Mouse (Mus musculus) ovary, postnatal 36 days (tissue): ENCODE results near the gene Btbd35f20.
"Not testable (repeated sequence)": the region's sequence is repeated elsewhere in the genome, so short reads cannot be mapped to it uniquely, and the experiment has no call there.

Experiments
- DNase-seq: peaks from one replicate; pipeline ENCODE4 v3.0.0; 2022; ENCODE audit warnings: low spot score, mixed read lengths

Btbd35f20 gene

DNA sequence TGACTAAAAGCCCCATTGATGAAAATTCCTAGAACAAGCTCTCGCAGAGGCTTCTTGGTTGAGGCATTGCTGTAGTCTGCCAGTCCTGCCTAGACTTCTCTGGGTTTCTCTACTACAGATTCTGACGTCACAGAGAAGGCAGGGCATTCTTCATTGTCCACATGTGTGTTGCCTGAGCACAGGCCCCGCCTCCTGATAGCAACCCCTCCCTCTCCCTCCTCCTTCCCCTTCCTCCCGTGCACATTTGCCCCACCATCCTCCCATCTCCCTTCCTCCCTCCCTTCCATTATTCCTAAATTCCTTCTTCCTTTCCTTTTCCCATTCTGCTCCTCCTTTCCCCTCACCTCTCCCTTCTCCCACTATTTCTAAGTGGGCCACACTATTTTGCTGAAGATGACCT is at the start of gene Btbd35f20:
Btbd35f20 (minus strand) TSS at position 101 of the 400 bp plus-strand sequence.
- DNase-seq: not testable (repeated sequence)
